Mouse (Mus musculus): ENCODE results near the gene Bcl2l15. TPM values are rescaled to one million over a fixed set of nuclear protein-coding genes. Genes with fewer than 3 reads are reported as not detected.
A peak's percentile ranks its signal among the peaks of the same experiment; 100 is the strongest.

Gene Bcl2l15
- total RNA-seq, 2 experiments from 2014 or later: 0.55 TPM; not detected in 1

DNA sequence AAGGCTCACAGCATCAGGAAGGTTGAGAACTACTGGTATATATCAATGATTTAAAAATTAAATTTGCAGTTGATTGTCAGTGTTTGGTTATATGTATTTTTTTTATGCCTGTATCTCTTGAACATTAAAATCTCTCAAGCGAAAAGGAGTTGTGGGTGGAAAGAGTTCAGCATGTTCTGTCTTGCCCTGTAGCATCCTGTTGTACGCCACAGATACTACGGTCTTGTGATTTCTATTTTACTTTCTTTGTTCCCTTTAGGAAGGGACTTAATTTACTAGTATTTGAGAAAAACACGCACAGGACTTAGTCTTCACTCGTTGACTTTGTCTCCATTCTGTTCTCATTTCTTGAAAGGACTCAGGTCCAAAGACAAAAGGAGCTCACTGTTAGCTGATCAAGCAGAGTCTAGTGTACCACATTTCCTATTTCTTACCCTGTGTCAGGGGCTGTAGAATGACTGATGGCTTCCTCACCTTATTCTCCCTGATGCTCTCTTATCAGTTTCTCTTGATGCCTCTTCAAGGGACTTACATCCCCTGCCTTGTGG, 35.1 kb downstream of the Bcl2l15 start:
- no peak for DNase-seq (ENCODE audit: low spot score)

DNA sequence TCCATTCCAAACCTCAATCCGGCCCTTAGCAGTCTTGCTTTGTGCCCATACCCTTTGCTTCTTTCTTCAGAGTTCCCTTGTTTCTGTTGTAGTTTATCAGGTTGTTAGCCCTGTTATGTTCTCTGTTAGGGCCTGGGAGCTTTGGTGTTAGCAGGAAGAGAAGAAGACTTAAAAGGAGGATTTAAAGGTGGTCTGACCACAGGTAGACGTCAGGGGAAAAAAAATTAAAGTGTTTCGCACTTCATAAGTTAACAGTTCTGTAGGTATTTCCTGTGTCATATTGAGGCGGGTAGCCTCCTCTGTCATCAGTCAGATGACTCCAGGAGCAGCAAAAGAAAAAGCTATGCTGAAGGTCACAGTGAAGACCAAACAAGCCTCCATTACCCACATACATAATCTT, 35.6 kb downstream of the Bcl2l15 start:
- no peak for DNase-seq (ENCODE audit: low spot score)

DNA sequence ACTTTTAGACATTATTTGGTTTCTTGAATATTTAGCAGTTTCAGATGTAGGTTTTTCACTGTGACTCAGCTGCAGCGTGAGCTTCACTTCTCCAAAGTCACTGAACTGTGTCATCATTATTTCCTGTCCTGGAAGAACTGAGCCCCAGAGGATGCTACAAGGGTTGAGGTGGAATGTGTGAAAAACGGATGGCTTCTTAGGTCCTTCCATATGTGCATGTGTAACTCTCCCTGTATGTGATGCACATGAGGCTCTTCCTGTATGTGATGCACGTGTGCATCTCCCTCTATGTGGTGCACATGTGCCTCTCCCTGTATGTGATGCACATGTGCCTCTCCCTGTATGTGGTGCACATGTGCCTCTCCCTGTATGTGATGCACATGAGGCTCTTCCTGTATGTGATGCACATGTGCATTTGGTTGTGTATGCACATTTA, 40.3 kb downstream of the Bcl2l15 start:
- DNase-seq (ENCODE audit: low spot score): no peak

DNA sequence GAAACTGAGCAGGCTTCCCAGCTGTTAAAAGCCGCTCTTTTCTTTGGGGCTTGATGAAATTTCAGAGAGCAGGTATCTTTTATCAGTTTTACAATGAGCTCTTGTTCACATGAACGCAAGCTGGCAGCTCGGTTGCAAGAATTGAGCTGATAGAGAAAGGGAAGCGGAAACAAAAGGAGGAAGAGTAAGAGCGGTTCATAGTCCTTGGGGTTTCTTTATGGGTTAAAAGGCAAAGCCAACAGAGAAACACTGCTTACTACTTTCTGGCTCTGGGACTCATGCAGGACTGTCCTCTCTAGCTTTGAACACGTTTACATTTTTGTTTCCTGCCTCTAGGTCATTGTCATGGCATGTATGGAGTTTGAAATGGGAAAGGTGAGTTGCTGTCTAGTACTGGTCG, 41.9 kb downstream of the Bcl2l15 start:
- no peak for DNase-seq (ENCODE audit: low spot score)

DNA sequence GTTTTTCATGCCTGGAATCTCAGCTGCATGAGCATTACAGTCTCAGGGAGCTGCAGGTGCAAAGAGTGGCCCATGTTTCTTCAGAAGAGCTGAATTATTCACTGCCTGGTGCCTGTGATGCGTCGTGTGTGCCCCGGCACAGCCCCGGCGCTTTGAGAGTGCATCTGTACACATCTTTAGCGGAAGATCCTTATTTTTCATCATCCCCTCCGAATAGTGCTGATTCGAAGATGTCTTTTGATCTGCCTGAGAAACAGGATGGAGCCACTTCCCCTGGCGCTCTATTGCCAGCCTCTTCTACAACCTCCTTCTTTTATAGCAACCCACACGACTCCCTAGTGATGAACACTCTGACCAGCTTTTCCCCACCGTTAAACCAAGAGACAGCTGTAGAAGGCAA, 53.5 kb downstream of the Bcl2l15 start:
- DNase-seq (ENCODE audit: low spot score): no peak

DNA sequence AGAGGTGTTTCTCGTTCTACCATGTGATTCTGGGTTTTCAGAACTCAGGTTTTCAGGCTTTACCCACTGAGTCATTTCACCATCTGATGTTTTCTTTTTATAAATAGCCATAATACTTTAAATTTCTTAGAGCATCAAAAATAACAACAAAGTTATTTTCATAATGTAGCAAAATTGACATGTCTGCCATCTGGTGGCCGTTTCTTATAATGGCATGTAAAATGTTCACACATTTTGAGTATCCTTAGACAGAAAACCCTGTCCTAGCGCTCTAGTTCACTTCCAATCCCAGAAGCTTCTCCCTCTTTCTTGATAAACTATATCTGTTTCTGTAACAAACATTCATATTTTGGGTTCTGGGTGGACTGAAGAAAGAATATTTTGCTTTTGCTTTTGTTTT, 55.2 kb downstream of the Bcl2l15 start:
- DNase-seq (ENCODE audit: low spot score): peak; percentile 45

DNA sequence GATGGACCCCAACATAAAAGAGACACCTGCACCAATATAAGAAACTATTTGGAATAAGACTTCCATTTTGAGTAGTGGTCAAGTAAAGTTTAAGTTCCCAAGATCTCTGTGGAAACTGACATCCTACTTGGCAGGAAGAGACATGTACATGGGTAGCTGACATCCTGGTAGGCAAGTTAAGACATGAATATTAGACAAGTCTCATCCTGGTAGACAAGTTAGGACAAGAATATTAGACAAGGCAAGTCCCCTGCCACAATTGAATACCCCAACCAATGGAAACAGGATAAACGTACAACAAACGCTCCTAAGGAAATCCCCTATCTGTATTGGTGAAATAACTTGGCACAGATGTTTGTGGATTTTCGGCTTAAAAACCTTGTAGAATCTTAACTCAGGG, 61.0 kb downstream of the Bcl2l15 start:
- no peak for DNase-seq (ENCODE audit: low spot score)

Other genes starting within 250 kb of the Bcl2l15 start
- 1 to 10 TPM in 1 of 2 experiments, under 1 TPM in 1; 0.26 to 4.5 TPM for gene Atg4a-ps, start 186.5 kb upstream of the Bcl2l15 start, total RNA-seq (2021)
- 1 to 10 TPM; 3.2 to 3.7 TPM for gene Olfml3, start 94.6 kb upstream of the Bcl2l15 start, total RNA-seq (2021)
- gene Gm10964, start 93.2 kb upstream of the Bcl2l15 start, total RNA-seq (2021): not detected
- gene Hipk1, start 41.0 kb upstream of the Bcl2l15 start, total RNA-seq (2021): 10 to 100 TPM; 63.0 to 64.5 TPM
- gene Dclre1b, start 23.2 kb upstream of the Bcl2l15 start, total RNA-seq (2021): 1 to 10 TPM; 4.3 to 5.5 TPM
- gene Ap4b1, start 23.1 kb upstream of the Bcl2l15 start, total RNA-seq (2021): 1 to 10 TPM; 9.1 to 9.7 TPM
- gene Gm43064, start 23.0 kb upstream of the Bcl2l15 start, total RNA-seq (2021): under 1 TPM in 1 of 2 experiments, not detected in 1; 0.14 TPM
- under 1 TPM; 0.17 to 0.25 TPM for gene Ptpn22, start 27.2 kb downstream of the Bcl2l15 start, total RNA-seq (2021)
- 1 to 10 TPM; 6.9 to 7.9 TPM for gene Rsbn1, start 81.5 kb downstream of the Bcl2l15 start, total RNA-seq (2021)
- gene Phtf1, start 135.5 kb downstream of the Bcl2l15 start, total RNA-seq (2021): 1 to 10 TPM; 3.8 to 4.1 TPM